Mouse (Mus musculus) testis, adult 2 months (tissue): ENCODE data around the gene Obox3. TPM values are rescaled to one million over a fixed set of nuclear protein-coding genes. Genes with fewer than 3 reads are reported as not detected.
"Not testable (repeated sequence)": the region's sequence is repeated elsewhere in the genome, so short reads cannot be mapped to it uniquely, and the experiment has no call there.

Experiments used
- H3K27ac ChIP-seq: fragments of 200-500 bp; 2 replicates; pipeline ENCODE4 v1.5.1; 2012; ENCODE audit warnings: low read depth, low read length; ENCODE audit not compliant: control insufficient read depth, insufficient read depth
- H3K27me3 ChIP-seq: fragments of 200-500 bp; 2 replicates; pipeline ENCODE4 v1.6.1; 2012; ENCODE audit warnings: mild to moderate bottlenecking, low read length, moderate library complexity; ENCODE audit not compliant: control insufficient read depth, insufficient read depth
- H3K36me3 ChIP-seq: fragments of 200-500 bp; 2 replicates; pipeline ENCODE4 v1.6.1; 2012; ENCODE audit warnings: mild to moderate bottlenecking, low read length; ENCODE audit not compliant: control insufficient read depth, insufficient read depth
- H3K4me1 ChIP-seq: fragments of 200-500 bp; 2 replicates; pipeline ENCODE4 v1.6.1; 2012; ENCODE audit warnings: low read length; ENCODE audit not compliant: control insufficient read depth, insufficient read depth
- H3K4me3 ChIP-seq: fragments of 200-500 bp; 2 replicates; pipeline ENCODE4 v1.5.1; 2012; ENCODE audit warnings: low read depth, mild to moderate bottlenecking, low read length, moderate library complexity, mixed read lengths; ENCODE audit not compliant: control insufficient read depth
- polyA plus RNA-seq: library from polyadenylated mRNA; depleted of rRNA; stranded (reverse); fragments of >200 nt; gene quantifications from 2 replicates; pipeline ENCODE4 v1.2.3, GENCODE M21; 2012; rRNA removed

The Obox3 gene
- not detected in 2 replicates for polyA plus RNA-seq

DNA sequence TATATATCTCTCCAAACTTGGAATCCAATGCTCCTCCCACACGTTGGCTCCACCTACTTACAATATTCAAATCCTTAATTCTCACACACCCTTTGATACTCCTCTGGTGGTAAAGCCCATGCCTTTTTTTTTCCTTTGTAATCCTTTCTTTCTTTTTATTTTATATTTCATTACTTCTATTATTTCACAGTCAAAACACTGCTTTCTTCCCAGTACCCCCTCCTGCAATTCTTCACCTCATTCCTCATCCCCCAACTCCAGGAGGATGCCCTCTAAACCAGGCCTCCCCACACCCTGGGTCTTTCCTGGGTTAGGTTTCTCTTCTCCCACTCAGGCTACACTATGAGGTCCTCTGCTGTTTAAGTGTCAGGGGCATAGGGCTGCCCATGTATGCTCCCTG is at the start of gene Obox3:
Obox3 (minus strand) TSS at position 101 of the 400 bp plus-strand sequence.
- not testable (repeated sequence) for H3K27me3 ChIP-seq, H3K27ac ChIP-seq, H3K4me3 ChIP-seq, H3K36me3 ChIP-seq, H3K4me1 ChIP-seq

- not testable (repeated sequence) for H3K4me1 ChIP-seq, H3K4me3 ChIP-seq, H3K27ac ChIP-seq, H3K36me3 ChIP-seq, H3K27me3 ChIP-seq
These were observed 130.3 kb downstream of the Obox3 start for GRCm38 (mm10) chr7:15509411-15509810.

Other genes with a start within 250 kb of the Obox3 start
- not detected in 2 replicates for gene Obox5, start 110.2 kb upstream of the Obox3 start, polyA plus RNA-seq
- gene Obox6, start 199.8 kb upstream of the Obox3 start, polyA plus RNA-seq, result not detected in 2 replicates
- gene Crx, start 240.1 kb upstream of the Obox3 start, polyA plus RNA-seq, result not detected in 2 replicates
- not detected in 2 replicates for gene Crxos, start 242.7 kb upstream of the Obox3 start, polyA plus RNA-seq